Mouse (Mus musculus) MEL (cell line): ENCODE results near the gene Atp5g1.

ENCODE experiments used
- BHLHE40 ChIP-seq: IDR thresholded peaks from 2 replicates; pipeline ENCODE4 v1.6.1; 2012; ENCODE audit warnings: low read depth, mild to moderate bottlenecking, inconsistent platforms, low read length, improper control_type of control experiment, borderline replicate concordance
- CTCF ChIP-seq, 3 experiments: IDR thresholded peaks in 2 of 3; conservative IDR thresholded peaks in 1 of 3; 2 replicates each; pipeline ENCODE4 v1.5.1; 2011 to 2012; ENCODE audit warnings: low read length in 3 of 3, low read depth in 2 of 3, mild to moderate bottlenecking in 2 of 3, improper control_type of control experiment in 1 of 3, inconsistent platforms in 1 of 3, mixed read lengths in 1 of 3, moderate library complexity in 1 of 3; ENCODE audit not compliant: control insufficient read depth in 1 of 3, insufficient read depth in 1 of 3, poor library complexity in 1 of 3, severe bottlenecking in 1 of 3
- MAFK ChIP-seq: IDR thresholded peaks from 2 replicates; pipeline ENCODE4 v1.6.1; 2011; ENCODE audit warnings: low read depth, mild to moderate bottlenecking, low read length, improper control_type of control experiment, borderline replicate concordance
- MYB ChIP-seq: IDR thresholded peaks from 2 replicates; pipeline ENCODE4 v1.6.1; 2011; ENCODE audit warnings: mild to moderate bottlenecking, low read depth, low read length, improper control_type of control experiment
- NELFE ChIP-seq: IDR thresholded peaks from 2 replicates; pipeline ENCODE4 v1.6.1; 2011; ENCODE audit warnings: low read depth, low read length, improper control_type of control experiment
- NRF1 ChIP-seq: IDR thresholded peaks from 2 replicates; pipeline ENCODE4 v1.6.1; 2014; ENCODE audit warnings: low read depth, mild to moderate bottlenecking, inconsistent platforms, low read length, improper control_type of control experiment, moderate library complexity; ENCODE audit not compliant: poor library complexity, insufficient read depth, severe bottlenecking
- POLR2A ChIP-seq, 2 experiments: IDR thresholded peaks; 2 replicates each; pipeline ENCODE4 v1.6.1; 2011 to 2012; ENCODE audit warnings: low read length in 2 of 2, mild to moderate bottlenecking in 2 of 2, control low read depth in 1 of 2, improper control_type of control experiment in 1 of 2, low read depth in 1 of 2, moderate library complexity in 1 of 2; ENCODE audit not compliant: control insufficient read depth in 1 of 2, insufficient read depth in 1 of 2, poor library complexity in 1 of 2
- POLR2AphosphoS2 ChIP-seq: IDR thresholded peaks from 2 replicates; pipeline ENCODE4 v1.6.1; 2011; ENCODE audit warnings: low read length, improper control_type of control experiment
- RAD21 ChIP-seq: IDR thresholded peaks from 2 replicates; pipeline ENCODE4 v1.6.1; 2011; ENCODE audit warnings: mild to moderate bottlenecking, low read depth, low read length, improper control_type of control experiment
- TCF12 ChIP-seq: IDR thresholded peaks from 2 replicates; pipeline ENCODE4 v1.6.1; 2014; ENCODE audit warnings: low read depth, mild to moderate bottlenecking, inconsistent platforms, low read length, improper control_type of control experiment, moderate library complexity
- USF1 ChIP-seq: IDR thresholded peaks from 2 replicates; pipeline ENCODE4 v1.6.1; 2014; ENCODE audit warnings: low read depth, mild to moderate bottlenecking, inconsistent platforms, low read length, improper control_type of control experiment, moderate library complexity
- ZNF384 ChIP-seq: IDR thresholded peaks from 2 replicates; pipeline ENCODE4 v1.6.1; 2012; ENCODE audit warnings: low read depth, mild to moderate bottlenecking, inconsistent platforms, low read length, improper control_type of control experiment

DNA sequence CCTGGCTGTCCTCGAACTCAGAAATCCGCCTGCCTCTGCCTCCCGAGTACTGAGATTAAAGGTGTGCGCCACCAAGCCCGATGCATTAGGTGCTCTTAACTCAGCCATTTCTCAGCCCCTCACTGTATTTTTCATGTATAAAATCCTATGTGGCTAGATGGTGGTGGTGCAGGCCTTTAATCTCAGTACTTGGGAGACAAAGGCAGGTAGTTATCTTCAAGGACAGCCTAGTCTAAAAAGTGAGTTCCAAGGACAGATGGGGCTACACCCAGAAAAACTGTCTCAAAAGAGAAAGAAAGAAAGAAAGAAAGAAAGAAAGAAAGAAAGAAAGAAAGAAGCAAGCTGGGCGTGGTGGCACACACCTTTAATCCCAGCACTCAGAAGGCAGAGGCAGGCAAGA, 39.9 kb upstream of the Atp5g1 start:
- TF ChIP-seq NELFE, result no peak
- TF ChIP-seq TCF12, result no peak
- TF ChIP-seq POLR2A (IDR thresholded peaks at IDR 0.05; ENCODE audit: control insufficient read depth in 1 of 2, insufficient read depth in 1 of 2, low read depth in 1 of 2, low read length in 2 of 2, poor library complexity in 1 of 2), result no peak
- no peak for TF ChIP-seq BHLHE40
- no peak for TF ChIP-seq USF1
- no peak for TF ChIP-seq ZNF384
- no peak for TF ChIP-seq CTCF (IDR thresholded peaks at IDR 0.05 in 2 of 3, conservative IDR thresholded peaks at IDR 0.05 in 1 of 3; ENCODE audit: control insufficient read depth in 1 of 3, insufficient read depth in 1 of 3, low read depth in 2 of 3, low read length in 3 of 3, poor library complexity in 1 of 3, severe bottlenecking in 1 of 3)
- no peak for TF ChIP-seq POLR2AphosphoS2
- no peak for TF ChIP-seq NRF1
- no peak for TF ChIP-seq MYB
- TF ChIP-seq RAD21, result no peak
- no peak for TF ChIP-seq MAFK
